Mouse (Mus musculus): ENCODE results near the gene Vdac1.

Vdac1 gene

DNA sequence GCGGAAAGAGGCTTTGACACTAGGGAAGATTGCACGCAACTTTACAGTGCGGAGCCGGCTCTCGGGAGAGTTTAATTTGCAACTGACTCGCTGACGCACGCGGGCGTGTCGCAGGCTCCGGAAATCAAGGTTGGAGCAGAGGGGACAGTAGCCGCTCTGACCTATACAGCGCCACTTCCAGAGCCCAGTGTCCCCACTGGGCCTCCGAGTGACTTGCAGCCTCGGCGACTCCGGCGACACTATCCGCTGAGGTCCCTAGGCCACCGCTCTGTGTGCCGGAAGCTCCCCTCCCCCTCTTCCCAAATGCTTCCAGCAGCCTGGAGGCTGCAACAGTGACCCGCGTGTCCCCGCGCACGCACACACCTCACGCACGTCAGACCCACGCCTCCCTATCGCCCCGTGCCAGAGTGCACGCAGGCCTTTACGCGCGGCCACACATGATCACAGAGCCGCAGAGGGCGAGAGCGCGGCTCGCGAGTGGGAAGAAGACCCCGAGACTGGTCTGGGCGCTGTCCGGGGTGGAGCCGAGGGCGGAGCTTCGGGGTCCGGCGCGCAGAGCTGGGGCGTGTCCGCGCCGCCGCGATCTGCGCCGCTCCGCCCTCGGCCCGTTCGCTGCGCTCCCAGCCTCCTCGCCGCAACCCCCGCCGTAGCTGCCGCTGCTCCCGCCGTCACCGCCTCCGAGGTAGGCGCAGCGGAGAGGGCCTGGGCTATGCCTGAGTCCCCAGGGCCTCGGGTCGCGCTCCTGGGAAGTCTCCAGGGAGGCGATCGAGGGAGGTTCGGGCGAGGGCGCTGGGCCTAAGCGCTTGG lies at the start of gene Vdac1:
Vdac1 (plus strand) TSS at position 390 of the 807 bp plus-strand sequence.
- in situ Hi-C loops (cut with MseI, MboI): no loop called here

DNA sequence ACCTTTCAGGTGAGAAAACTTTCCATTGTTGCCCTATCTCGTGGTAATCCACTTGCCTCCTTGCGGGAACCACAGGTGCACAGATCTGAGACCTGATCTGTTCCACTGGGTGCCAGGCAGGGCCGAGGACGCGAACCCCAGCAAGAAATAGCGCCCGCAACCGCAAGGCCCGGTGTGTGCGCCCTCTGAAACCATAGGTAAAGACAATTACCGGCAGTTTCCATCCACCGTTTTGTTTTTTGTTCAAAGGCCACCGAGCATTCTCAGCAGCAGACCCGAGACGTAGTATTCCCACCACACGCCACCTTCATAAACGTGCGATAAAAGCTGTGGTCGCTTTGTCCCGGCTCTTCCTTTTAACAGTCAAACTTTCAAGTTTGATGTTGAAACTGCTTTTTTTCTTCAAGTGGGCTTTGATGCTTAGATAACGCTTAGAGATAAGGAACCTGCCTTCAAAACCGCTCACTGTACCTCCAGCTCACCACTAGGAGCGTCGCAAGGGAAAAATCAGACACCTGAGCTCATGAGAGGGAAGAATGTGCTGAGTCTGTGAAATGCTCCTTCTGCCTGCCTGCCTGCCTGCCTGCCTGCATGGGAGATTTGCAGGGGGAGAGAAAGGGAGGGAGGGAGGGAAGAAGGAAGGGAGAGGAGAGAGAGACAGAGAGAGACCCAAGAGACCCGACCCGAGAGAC lies 46.4 kb upstream of the Vdac1 start:
- in situ Hi-C loops (cut with MseI, MboI): no loop called here

DNA sequence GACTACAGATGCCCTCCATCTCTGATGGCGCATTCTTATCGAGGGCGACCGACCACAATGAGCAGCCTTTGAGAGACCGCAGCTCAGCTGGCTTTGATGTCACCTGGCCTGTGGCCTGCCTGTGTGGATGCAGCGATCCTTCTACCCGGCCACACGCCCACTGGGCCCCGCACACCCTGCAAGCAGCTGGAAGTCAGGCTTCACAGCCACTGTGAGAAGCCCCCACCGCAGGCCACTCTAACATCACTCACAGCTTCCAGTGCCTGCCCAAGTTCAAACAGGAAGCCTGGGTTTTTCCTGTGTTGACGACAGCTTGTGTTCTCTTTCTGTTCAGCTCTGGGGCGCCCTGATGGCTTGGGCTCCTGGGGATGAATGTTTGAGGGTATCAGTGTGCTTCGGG lies 42.2 kb upstream of the Vdac1 start:
- in situ Hi-C loops (cut with MseI, MboI): no loop called here

DNA sequence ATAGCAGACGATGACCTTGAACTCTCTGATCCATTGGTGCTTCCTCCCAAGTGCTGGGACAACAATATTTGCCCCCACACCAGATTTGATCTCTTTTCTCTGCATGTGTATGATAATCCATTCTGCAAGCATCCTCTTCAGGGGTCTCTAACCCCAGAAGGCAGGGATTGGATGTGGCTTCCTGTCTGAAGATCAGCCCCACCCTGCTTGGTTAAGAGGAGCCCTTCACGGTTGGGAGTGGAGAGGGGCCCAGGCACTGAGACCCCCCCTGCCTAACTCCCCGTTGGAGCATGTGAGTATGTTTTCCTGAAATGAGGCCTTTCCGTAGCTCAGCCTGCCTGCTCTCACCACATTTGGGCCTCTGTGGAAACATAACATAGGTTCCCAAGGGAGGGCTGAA lies 41.0 kb upstream of the Vdac1 start:
- in situ Hi-C loops (cut with MseI, MboI): no loop called here

DNA sequence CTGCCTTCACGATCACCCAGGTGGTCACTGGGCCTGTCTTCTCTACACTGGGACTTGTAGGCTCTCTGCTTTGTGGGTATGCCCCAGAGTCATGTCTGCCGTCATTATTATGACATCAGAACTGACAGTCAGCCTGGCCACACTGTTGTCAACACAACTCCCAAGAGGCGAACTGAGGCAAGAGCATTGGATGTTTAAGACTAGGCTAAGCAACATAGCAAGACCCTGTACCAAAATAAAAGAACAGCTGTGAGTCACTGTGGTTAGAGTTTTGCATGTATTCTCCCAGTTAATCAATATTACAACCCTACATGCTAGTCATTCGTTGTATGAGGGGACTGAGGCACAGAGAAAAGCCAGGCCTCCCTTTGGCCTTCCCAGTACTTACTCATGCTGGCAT lies 40.1 kb upstream of the Vdac1 start:
- in situ Hi-C loops (cut with MseI, MboI): no loop called here

DNA sequence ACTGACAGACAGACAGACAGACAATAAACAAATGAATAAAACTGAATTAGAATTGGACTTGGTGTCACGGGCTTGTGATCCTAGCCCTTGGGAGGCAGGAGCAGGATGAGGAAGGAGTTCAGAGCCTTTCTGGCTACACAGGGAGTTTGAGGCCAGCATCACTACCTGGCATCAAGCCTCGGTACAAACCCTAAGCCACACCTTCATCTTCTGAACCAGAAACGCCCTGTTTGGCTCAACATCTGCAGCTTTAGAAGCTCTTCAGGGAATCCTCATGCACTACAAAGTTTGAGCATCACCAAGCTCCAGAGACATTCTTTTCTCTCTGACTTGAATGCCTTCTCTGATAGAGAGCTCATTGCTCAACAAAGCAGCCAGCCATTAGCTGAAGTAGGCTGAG lies 39.1 kb upstream of the Vdac1 start:
- in situ Hi-C loops (cut with MseI, MboI): no loop called here

DNA sequence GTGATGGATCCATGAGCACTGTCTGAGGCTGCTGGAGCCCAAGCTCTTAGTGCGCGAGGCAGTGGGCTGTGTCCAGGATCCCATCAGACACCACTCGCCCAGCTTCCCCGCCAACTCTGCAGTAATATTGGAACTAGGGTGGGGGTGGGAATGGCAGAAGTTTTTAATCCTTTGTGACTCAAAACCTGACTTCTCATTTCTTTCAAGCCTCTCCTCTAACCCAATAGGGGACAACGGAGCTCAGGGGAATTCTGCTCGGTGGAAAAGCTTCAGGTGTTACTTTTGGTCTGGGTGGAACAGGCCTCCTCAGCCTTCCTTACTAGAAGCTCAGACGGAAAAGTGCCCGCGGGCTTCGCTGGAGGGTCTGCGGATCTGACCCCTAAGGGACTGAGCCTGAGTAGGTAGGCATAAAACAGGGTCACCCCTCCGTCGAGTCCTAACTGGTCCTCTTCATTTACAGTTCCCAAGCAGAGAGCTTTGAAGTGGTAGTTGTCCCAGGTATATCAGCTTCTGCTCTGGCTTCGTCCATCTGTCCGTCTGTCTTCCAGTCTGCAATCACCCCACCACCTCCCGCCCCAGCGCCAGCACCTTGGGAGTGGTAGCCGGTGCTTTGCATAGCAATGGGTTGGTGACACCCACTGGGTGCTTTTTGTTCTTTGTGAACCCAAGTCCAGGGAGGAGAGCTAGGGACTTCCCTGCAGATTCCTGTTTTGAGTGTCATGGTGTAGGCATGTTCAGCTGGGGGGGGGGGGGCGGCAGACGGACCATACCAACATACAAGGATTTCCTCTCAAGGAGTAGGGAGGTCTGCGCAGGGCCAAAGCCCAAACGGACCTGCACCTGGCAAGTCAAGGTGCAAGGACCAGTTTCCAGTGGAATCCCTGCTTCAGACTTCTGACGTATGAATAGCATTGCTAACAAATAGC lies 36.0 kb upstream of the Vdac1 start:
- in situ Hi-C loops (cut with MseI, MboI): loop anchor here in 1 of 2 experiments (25.0 kb wide), 1 partner anchor 187 kb away; the partner anchor contains the start of gene Olfr1373

DNA sequence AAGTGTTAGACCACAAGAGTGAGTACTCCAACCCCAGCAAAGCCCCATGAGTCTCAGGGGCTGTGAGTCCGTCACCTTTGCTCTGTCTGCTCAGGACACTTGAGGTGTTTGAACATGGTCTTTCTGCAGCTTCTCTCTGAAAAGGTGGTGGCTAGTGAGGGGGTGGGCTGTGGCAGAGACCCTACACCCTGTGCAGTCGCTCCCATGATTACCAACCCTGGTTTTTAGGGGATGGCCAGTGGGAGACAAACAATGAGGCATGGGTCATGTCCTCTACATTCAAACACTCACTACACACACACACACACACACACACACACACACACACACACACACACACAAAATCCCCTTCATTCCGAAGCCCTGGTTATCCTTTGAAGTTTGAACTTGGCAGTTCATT lies 33.3 kb upstream of the Vdac1 start:
- in situ Hi-C loops (cut with MseI, MboI): loop anchor here in 1 of 2 experiments (25.0 kb wide), 1 partner anchor 190 kb away; the partner anchor contains the start of gene Olfr1373

DNA sequence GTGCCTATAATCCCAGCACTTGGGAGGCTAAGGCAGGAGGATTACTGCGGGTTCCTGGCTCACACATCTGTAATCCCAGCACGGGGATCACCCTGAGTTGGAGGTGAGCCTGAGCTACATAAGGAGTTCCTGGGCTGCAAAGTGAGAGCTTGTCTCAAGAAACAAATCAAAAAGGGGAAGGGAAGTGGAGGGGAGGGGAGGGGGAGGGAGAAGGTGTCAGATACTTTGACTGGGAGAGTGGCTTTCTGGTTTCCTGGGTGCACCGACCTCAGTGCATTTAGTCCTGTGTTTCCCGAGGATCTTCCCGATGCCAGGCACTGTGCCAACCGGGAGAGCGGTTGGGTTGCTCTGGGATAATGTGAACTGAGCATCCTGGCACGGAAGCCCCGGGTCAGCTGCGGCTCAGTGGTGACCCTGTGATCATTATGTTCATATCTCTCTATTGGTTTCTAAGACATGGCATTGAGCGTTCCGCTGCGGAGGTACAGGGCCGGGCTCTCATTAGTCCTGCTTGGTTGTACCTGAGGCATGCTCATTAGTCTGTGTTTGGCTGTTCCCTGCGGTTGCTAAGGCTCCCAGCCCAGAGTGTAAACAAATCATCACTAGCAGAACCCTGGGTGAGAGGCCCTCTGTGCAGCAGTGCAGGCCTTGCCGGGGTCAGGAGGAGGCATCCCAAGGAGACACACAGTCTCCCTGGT lies 28.1 kb upstream of the Vdac1 start:
- in situ Hi-C loops (cut with MseI, MboI): loop anchor here in 1 of 2 experiments (25.0 kb wide), 1 partner anchor 195 kb away; the partner anchor contains the start of gene Olfr1373

DNA sequence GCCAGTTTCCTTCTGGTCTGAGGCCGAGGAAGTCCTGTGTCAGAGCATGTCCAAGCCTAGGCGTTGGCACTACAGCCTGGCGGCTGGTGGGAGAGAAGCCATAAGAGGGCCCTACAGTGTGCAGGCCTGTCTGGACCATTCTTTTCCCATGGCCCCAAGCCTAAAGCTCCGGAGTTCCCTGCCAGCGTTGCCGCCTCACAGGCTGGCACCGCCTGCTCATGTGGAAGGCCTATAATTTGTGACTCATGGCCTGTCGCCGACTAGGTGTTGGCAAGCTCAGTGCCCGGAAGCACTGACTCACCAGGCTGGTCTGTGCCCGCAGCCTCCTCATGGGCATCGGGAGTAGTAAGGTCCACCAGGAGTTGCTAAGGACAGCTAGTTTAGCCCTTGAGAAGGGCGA lies 27.0 kb upstream of the Vdac1 start:
- in situ Hi-C loops (cut with MseI, MboI): loop anchor here in 1 of 2 experiments (25.0 kb wide), 1 partner anchor 196 kb away; the partner anchor contains the start of gene Olfr1373

DNA sequence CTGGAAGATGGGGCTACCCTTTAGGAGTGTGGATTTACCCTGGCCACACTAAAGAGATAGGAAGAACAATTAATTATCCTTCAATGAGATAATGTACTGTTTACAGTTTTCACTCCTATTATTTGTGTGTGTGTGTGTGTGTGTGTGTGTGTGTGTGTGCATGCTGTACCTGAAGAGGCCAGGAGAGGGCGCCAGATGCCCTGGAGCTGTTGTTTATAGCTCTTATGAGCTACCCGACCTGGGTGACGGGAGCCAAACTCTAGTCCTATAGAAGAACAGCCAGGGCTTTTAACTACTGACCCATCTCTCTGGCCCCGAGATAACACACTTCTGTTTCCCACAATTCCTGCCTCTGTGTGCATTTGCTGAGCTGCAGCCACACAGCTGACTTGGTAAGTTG lies 25.4 kb upstream of the Vdac1 start:
- in situ Hi-C loops (cut with MseI, MboI): loop anchor here (5.0 to 25.0 kb wide), 2 partner anchors 88 to 198 kb away; partner anchors contain the start of gene Olfr1373 (in 1 of the 2)

DNA sequence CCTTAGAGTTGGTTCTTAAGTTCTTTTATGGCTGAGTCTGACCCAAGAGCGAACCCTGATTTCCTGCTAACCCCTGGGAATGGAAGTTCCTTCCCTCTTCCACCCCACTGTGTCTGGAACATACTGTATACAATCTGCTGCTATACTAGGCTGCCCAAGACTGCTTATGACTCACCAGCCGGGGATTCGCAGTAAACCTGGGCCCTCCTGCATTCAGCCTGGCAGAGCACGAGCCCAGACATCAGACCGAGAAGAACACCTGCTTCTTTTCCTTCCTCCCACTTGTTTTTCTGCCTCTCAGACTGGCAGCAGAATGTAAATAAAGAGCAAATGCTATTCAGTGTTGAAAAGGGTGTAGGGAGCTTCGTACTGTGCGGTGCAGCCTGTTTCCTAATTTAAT lies 24.7 kb upstream of the Vdac1 start:
- in situ Hi-C loops (cut with MseI, MboI): loop anchor here (5.0 to 25.0 kb wide), 2 partner anchors 89 to 199 kb away; partner anchors contain the start of gene Olfr1373 (in 1 of the 2)

DNA sequence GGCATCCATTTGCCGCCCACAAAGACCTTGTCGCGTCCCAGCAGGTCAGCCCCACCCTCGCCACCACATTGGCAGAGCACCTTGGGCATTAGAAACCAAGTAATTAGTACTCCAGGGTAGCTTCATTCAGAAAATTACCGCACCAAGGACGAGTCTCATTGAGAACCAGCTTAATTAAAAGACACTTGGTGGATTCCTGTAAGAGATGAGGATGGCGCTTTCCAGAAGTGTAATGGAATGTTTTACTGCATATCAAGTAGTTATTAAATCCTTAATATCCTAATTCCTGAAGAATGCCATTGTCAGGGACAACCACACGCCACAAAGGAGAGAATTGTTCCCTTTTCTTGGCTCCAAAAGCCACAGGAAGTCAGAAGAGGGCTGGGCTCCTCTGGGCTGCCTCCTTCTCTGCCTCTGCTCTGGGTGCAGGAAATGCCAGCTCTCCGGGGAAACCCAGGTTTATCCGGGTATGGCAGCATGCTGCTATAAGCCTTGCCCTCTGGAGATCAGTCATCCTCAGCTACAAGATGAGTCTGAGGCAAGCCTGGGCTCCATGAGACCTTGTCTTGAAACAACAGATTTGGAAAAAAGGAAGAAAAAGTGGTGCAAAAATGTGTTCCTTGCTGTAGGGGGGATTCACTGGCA lies 22.9 kb upstream of the Vdac1 start:
- in situ Hi-C loops (cut with MseI, MboI): loop anchor here (5.0 to 25.0 kb wide), 2 partner anchors 90 to 200 kb away; partner anchors contain the start of gene Olfr1373 (in 1 of the 2)

DNA sequence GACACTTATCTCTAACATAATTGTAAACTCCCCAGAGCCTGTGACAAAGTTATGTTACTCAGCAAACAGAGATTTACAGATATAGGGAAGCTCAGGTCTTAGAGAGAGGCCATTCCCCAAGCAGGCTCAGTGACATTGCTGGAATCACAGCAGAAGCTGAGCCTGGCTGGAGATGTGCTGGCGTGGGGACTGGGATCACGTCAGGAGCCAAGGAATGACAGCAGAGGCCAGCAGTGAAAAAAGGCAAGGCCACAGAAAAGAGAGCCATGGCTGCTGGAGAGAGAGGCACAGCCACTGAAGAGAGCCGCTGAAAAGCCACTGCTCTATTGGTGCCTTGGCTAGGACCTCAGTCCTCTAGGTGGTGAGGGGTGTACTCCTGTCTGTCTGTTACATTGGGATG lies 22.3 kb upstream of the Vdac1 start:
- in situ Hi-C loops (cut with MseI, MboI): loop anchor here (5.0 to 25.0 kb wide), 2 partner anchors 91 to 201 kb away; partner anchors contain the start of gene Olfr1373 (in 1 of the 2)

DNA sequence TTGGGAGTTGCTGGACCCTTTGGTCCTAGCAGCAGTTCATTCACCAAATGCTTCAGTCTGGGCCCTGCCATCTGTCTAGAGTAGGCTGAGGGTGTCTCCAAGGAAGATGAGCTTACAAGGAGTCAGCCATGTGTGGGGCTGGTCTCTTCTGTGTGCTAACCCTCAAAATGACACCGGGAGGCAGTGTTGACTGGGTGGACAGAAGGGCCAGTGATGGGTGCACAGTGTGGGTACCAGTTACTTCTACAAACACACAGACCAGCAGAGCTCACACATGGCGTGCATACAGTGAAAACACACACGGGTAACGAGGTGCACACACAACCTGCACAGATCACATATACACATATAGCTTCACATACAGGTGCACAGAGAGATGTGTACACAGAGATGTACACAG lies 21.6 kb upstream of the Vdac1 start:
- in situ Hi-C loops (cut with MseI, MboI): loop anchor here (5.0 to 25.0 kb wide), 2 partner anchors 92 to 202 kb away; partner anchors contain the start of gene Olfr1373 (in 1 of the 2)

DNA sequence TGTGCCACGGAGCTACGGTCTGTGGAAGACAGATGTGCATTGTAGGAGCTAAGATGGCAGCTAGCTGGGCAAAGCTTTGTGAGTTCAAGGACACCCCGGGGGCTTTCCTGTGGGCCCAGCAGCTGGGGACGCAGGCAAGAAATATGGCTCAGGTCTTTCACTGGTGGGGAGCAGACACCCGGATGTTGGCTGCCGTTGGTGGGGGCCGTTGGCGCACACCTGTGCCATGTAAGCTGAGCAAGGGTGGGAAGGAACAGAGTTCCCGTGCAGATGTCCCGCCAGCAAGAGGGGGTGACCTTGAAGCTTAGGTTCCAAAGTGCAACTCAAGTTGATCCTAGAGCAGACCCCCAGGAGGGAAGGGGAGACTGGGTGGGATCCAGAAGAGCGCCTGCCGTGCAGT lies 21.1 kb upstream of the Vdac1 start:
- in situ Hi-C loops (cut with MseI, MboI): loop anchor here (5.0 to 25.0 kb wide), 2 partner anchors 92 to 202 kb away; partner anchors contain the start of gene Olfr1373 (in 1 of the 2)

DNA sequence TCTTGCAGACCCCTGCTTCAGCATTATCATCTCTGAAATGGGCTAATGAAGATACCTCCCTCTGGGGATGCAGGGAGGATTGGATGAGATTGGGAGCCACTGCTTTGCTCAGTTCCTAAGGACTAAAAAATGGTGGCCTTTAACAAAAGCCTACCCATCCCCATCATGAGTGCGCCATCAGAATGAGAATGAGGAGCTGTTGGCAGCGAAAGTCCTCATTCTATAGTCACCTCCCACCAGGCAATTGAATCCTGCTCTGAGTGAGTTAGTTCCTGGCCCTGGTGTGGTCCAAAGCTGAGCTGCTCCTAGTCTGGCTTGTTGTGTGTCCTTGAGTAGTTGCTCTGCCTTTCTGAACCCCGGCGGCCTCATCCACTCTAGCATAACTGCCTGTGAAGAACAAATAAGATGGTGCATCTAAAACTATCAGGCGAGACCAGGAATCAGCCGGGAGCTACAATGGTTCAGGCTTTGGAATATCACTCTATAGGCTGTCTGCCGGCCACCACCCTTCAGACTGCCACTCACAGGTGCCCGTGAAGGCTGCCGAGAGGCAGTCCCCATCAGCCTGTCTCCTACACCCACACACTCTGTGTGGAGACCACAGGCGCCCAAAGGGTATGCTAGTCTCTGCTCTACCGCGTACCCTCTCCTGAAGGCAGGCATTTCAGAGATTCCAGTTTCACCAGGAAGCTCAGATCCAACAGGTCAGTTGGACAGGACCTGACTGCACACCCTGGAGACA lies 20.4 kb upstream of the Vdac1 start:
- in situ Hi-C loops (cut with MseI, MboI): loop anchor here (5.0 to 25.0 kb wide), 3 partner anchors 83 to 203 kb away; partner anchors contain the start of gene Olfr1373 (in 2 of the 2)

DNA sequence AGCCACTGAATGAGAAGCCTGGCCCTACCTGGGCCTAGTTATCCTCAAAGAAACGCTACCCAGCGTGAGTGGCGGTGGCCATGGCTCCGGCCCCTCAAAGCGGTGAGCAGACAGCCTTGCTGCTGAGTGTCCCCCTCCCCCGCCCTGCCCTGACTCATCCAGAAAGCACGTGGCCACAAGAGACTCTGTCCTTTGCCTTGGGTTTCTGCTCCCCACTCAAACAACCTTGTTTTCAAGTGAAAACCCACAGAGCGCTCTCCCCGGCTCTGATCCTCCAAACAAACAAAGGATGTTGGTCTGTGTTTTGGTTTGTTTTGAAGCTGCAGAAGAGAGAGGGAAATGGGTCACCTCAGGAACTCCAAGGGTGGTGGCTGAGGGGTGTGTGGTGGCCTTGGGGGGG lies 19.7 kb upstream of the Vdac1 start:
- in situ Hi-C loops (cut with MseI, MboI): loop anchor here (5.0 to 25.0 kb wide), 3 partner anchors 84 to 204 kb away; partner anchors contain the start of gene Olfr1373 (in 2 of the 2)

DNA sequence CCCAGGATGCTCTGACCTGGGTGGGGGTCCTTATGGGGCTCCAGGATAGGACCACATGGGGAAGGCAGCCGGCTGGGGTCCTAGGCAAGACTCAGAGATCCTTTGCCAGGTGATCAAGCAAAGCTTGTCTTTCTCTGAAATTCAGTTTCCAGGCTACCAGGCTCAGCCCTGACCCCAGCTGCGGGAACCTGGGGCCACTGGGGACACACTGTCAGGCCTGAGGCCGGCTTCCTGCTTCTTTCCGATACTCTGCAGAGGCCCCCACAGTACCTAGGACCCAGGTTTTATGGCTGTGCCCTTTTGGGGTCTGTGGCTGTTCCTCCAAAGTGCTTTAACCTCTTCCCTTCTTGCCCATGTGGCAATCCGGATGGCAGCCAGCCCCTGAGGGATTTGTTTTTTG lies 19.2 kb upstream of the Vdac1 start:
- in situ Hi-C loops (cut with MseI, MboI): loop anchor here (5.0 to 25.0 kb wide), 3 partner anchors 84 to 204 kb away; partner anchors contain the start of gene Olfr1373 (in 2 of the 2)
